Mouse (Mus musculus) CD4-positive, CD25-positive, alpha-beta regulatory T cell (primary cell): ENCODE results near the gene Eif5. TPM values are rescaled to one million over a fixed set of nuclear protein-coding genes. Genes with fewer than 3 reads are reported as not detected.

Source experiments
- polyA plus RNA-seq: library from polyadenylated mRNA; unstranded; fragments of 100-300 nt; shearing (Covaris generic); gene quantifications from one replicate; pipeline ENCODE4 v1.2.1, GENCODE M21; 2017

Gene Eif5
- polyA plus RNA-seq: 596 TPM

GRCm38 (mm10) chr12:111537796-111538291 is at the start of gene Eif5:
Gene Eif5, plus strand, starts transcription at chr12:111538016.

GRCm38 (mm10) chr12:111574074-111574886 is 36.5 kb downstream of the Eif5 start, which contains the start of gene Mark3:
Gene Mark3, plus strand, starts transcription at chr12:111574523.

Other genes starting within 250 kb of the Eif5 start
- gene Cdc42bpb, start 160.3 kb upstream of the Eif5 start, polyA plus RNA-seq: 0.24 TPM
- 0.28 TPM for gene Lbhd2, start 131.2 kb upstream of the Eif5 start, polyA plus RNA-seq
- gene Exoc3l4, start 121.0 kb upstream of the Eif5 start, polyA plus RNA-seq: not detected
- 0.32 TPM for gene Tnfaip2, start 95.5 kb upstream of the Eif5 start, polyA plus RNA-seq
- not detected for gene Gm266, start 52.2 kb upstream of the Eif5 start, polyA plus RNA-seq
- 129 TPM for gene Mark3, start 36.5 kb downstream of the Eif5 start, polyA plus RNA-seq
- gene Ckb, start 134.3 kb downstream of the Eif5 start, polyA plus RNA-seq: 38.7 TPM
- gene Trmt61a, start 140.1 kb downstream of the Eif5 start, polyA plus RNA-seq: 24.0 TPM
- gene Bag5, start 175.2 kb downstream of the Eif5 start, polyA plus RNA-seq: 53.1 TPM
- gene Apopt1, start 175.2 kb downstream of the Eif5 start, polyA plus RNA-seq: 59.8 TPM
- gene Klc1, start 220.8 kb downstream of the Eif5 start, polyA plus RNA-seq: 54.3 TPM